Mouse (Mus musculus): ENCODE measurements around the gene 4933411K16Rik. TPM values are rescaled to one million over a fixed set of nuclear protein-coding genes. Genes with fewer than 3 reads are reported as not detected.
"Not testable (repeated sequence)": the region's sequence is repeated elsewhere in the genome, so short reads cannot be mapped to it uniquely, and the experiment has no call there.

4933411K16Rik gene
- polyA plus RNA-seq, 1 experiment from 2014 or later, result not detected

DNA sequence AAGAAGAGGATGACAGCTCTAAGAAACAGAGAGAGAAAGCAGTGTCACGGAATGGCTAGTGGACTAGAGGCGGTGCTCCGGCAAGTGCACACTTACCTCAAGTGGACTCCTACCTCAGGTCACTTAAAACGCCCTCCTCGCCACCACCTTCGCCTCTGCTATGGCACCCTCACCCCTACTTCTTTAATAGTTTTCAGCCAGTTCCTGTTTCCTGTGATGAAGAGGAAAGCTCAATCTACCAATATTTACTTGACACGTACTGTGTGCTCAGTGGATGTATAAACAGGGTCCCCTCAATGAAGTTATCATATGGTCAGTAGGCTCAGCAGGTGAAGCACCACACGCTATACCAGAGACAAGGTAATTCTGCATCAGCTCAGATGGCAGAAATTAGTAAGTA lies 26.5 kb downstream of the 4933411K16Rik start:
- WGBS, result 95% methylated on average over 8 of the region's 8 CpGs
- no peak overlapping the region for H3K9ac ChIP-seq (ENCODE audit: low read length)
- ATAC-seq (ENCODE audit: insufficient read depth, low FRiP score, low TSS enrichment) (no peak), DNase-seq (ENCODE audit: low spot score) (no peak)
- no peaks in the 10 kb centered on the region for H3K27me3 ChIP-seq (ENCODE audit: control insufficient read depth, insufficient read depth, low read length)
- H3K4me2 ChIP-seq (ENCODE audit: low read depth), result no peak overlapping the region
- no peaks in the 10 kb centered on the region for H3K4me1 ChIP-seq (ENCODE audit: control insufficient read depth, insufficient read depth, low read length)
- no peaks in the 10 kb centered on the region for H3K9me3 ChIP-seq (ENCODE audit: control insufficient read depth, low read length)
- H3K36me3 ChIP-seq (ENCODE audit: control insufficient read depth, insufficient read depth, low read length), result no peaks in the 10 kb centered on the region; the same call in 1 of the 2 replicates
- H3K4me3 ChIP-seq (ENCODE audit: low read depth, low read length), result no peak overlapping the region
- no peak overlapping the region for H3K27ac ChIP-seq (ENCODE audit: low read depth, low read length)

DNA sequence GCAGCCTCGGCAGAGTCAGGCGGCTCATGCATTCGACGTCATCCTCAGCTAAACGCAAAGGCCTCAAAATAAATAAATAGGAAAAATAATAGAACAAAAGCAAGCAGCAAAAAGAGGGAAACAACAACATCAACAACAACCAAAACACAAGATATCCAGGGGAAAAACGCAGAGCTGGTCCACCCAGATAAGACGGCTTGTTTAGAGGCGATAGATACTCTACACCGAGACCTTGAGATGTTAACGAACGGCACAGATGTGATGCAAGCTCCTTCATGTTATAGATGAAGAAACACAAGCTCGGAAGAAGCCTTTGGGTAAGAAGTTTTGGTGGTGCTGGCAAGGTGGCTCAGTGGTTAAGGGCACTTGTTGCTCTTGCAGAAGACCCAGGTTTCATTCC lies 27.0 kb downstream of the 4933411K16Rik start:
- H3K4me2 ChIP-seq (ENCODE audit: low read depth), result no peak overlapping the region
- DNase-seq (ENCODE audit: low spot score) (no peak), ATAC-seq (ENCODE audit: insufficient read depth, low FRiP score, low TSS enrichment) (no peak)
- H3K4me3 ChIP-seq (ENCODE audit: low read depth, low read length), result no peak overlapping the region
- no peaks in the 10 kb centered on the region for H3K4me1 ChIP-seq (ENCODE audit: control insufficient read depth, insufficient read depth, low read length)
- H3K36me3 ChIP-seq (ENCODE audit: control insufficient read depth, insufficient read depth, low read length), result no peaks in the 10 kb centered on the region; the same call in 1 of the 2 replicates
- WGBS, result 93% methylated on average over 12 of the region's 12 CpGs
- H3K9me3 ChIP-seq (ENCODE audit: control insufficient read depth, low read length), result no peaks in the 10 kb centered on the region
- no peaks in the 10 kb centered on the region for H3K27me3 ChIP-seq (ENCODE audit: control insufficient read depth, insufficient read depth, low read length)
- H3K9ac ChIP-seq (ENCODE audit: low read length), result no peak overlapping the region
- H3K27ac ChIP-seq (ENCODE audit: low read depth, low read length), result no peak overlapping the region

DNA sequence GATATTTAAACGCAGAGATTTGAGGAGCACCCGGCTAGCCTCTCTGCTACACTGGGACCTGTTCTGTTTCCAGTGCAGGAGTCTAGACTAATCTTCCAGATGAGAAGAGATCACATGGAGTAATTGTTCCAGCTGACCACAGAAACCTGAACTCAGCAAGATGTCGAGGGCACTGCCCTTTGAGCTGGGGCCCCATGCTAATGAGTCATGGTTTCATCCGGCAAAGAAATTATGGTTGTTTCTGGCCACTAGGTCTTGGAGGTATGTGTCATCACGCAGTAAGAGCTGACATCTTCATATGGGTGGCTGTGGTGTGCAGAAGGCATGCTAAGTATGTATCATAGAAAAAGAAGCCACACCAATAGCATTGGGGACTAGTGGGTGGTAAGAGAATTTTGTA lies 27.9 kb downstream of the 4933411K16Rik start:
- ATAC-seq (ENCODE audit: insufficient read depth, low FRiP score, low TSS enrichment), result no peak
- 78% methylated on average over 5 of the region's 5 CpGs for WGBS

DNA sequence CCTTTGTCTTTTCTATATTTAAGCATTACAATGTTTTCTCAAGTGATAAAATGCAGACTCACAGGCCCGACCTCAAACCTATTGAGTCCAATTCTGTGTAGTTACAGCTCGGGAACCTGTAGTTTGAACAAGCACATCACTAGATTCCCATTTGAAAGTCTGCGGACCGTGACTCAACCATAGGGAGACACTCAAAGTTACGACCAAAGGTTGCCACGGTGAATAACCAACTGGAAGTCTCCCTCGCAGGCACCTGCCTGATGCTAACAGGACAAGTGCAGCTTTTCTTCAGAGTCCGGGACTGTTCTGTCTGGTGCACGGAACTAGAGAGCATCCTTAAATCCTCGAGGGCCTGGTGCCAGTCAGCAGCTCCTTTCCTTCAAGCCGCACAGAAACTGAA lies 28.4 kb downstream of the 4933411K16Rik start:
- DNase-seq (ENCODE audit: low spot score) (no peak), ATAC-seq (ENCODE audit: insufficient read depth, low FRiP score, low TSS enrichment) (no peak)
- H3K36me3 ChIP-seq (ENCODE audit: control insufficient read depth, insufficient read depth, low read length), result no peaks in the 10 kb centered on the region; the same call in 1 of the 2 replicates
- no peak overlapping the region for H3K4me3 ChIP-seq (ENCODE audit: low read depth, low read length)
- H3K9ac ChIP-seq (ENCODE audit: low read length), result no peak overlapping the region
- no peaks in the 10 kb centered on the region for H3K9me3 ChIP-seq (ENCODE audit: control insufficient read depth, low read length)
- H3K4me1 ChIP-seq (ENCODE audit: control insufficient read depth, insufficient read depth, low read length), result no peaks in the 10 kb centered on the region
- WGBS, result 80% methylated on average over 11 of the region's 11 CpGs
- no peak overlapping the region for H3K27ac ChIP-seq (ENCODE audit: low read depth, low read length)
- H3K4me2 ChIP-seq (ENCODE audit: low read depth), result no peak overlapping the region
- H3K27me3 ChIP-seq (ENCODE audit: control insufficient read depth, insufficient read depth, low read length), result no peaks in the 10 kb centered on the region

More for the DNA sequence above, 27.9 kb downstream of the 4933411K16Rik start:
- Histone ChIP-seq H3K4me3 (ENCODE audit: low read depth, low read length) (no peak overlapping the region), H3K27ac (ENCODE audit: low read depth, low read length) (no peak overlapping the region), H3K4me2 (ENCODE audit: low read depth) (no peak overlapping the region), H3K9ac (ENCODE audit: low read length) (no peak overlapping the region), H3K9me3 (ENCODE audit: control insufficient read depth, low read length) (no peaks in the 10 kb centered on the region), H3K4me1 (ENCODE audit: control insufficient read depth, insufficient read depth, low read length) (no peaks in the 10 kb centered on the region), H3K36me3 (ENCODE audit: control insufficient read depth, insufficient read depth, low read length) (no peaks in the 10 kb centered on the region; the same call in 1 of the 2 replicates), H3K27me3 (ENCODE audit: control insufficient read depth, insufficient read depth, low read length) (no peaks in the 10 kb centered on the region)
- DNase-seq (ENCODE audit: low spot score), result no peak

DNA sequence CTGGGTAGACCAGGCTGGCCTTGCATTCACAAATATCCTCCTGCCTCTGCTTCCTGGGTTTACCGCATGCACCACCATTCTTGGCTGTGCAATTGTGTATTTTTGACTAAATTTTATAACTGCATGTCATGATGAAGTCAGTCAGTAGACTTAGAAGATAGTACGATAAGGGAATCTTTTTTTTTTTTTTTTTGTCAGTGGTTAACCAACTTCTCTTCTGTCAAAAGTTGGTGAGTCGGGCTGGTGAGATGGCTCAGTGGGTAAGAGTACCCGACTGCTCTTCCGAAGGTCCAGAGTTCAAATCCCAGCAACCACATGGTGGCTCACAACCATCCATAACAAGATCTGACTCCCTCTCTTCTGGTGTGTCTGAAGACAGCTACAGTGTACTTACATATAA lies 29.6 kb downstream of the 4933411K16Rik start:
- WGBS, result 93% methylated on average over 5 of the region's 5 CpGs
- ATAC-seq (ENCODE audit: insufficient read depth, low FRiP score, low TSS enrichment); H3K36me3 ChIP-seq (ENCODE audit: control insufficient read depth, insufficient read depth, low read length); H3K4me1 ChIP-seq (ENCODE audit: control insufficient read depth, insufficient read depth, low read length); H3K27me3 ChIP-seq (ENCODE audit: control insufficient read depth, insufficient read depth, low read length); H3K9ac ChIP-seq (ENCODE audit: low read length); H3K4me2 ChIP-seq (ENCODE audit: low read depth); H3K9me3 ChIP-seq (ENCODE audit: control insufficient read depth, low read length); H3K4me3 ChIP-seq (ENCODE audit: low read depth, low read length); H3K27ac ChIP-seq (ENCODE audit: low read depth, low read length); DNase-seq (ENCODE audit: low spot score): not testable (repeated sequence)

DNA sequence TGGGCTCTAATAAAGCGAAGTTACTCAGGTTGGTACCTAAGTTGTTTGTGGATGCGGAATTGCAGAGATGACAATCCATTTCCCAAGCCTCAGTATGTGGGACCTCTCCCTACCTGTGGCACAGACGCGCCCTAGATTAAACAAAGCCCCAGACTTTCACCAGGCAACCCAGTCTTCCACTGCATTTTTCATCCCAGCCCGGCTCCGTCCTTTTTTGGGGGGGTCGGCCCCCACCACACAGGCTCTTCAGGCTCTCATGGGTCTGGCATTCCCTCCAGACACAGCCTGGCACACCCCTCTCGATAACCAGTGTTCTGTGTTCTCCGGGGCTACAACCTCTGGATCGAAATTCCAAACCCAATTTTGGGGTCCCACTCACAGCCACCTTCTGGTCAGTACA lies 33.6 kb downstream of the 4933411K16Rik start:
- DNase-seq (ENCODE audit: low spot score) (no peak), ATAC-seq (ENCODE audit: insufficient read depth, low FRiP score, low TSS enrichment) (no peak)
- Histone ChIP-seq H3K4me1 (ENCODE audit: control insufficient read depth, insufficient read depth, low read length) (0 out of 2 replicates have a peak, but pooled peaks cover 4% of the 10 kb centered on the region), H3K27me3 (ENCODE audit: control insufficient read depth, insufficient read depth, low read length) (no peaks in the 10 kb centered on the region), H3K9ac (ENCODE audit: low read length) (peak overlapping the region; percentile 75), H3K4me3 (ENCODE audit: low read depth, low read length) (peak overlapping the region; percentile 60), H3K36me3 (ENCODE audit: control insufficient read depth, insufficient read depth, low read length) (no peaks in the 10 kb centered on the region), H3K27ac (ENCODE audit: low read depth, low read length) (no peak overlapping the region), H3K9me3 (ENCODE audit: control insufficient read depth, low read length) (no peaks in the 10 kb centered on the region), H3K4me2 (ENCODE audit: low read depth) (peak overlapping the region; percentile 83)
- WGBS, result 9% methylated on average over 10 of the region's 10 CpGs

DNA sequence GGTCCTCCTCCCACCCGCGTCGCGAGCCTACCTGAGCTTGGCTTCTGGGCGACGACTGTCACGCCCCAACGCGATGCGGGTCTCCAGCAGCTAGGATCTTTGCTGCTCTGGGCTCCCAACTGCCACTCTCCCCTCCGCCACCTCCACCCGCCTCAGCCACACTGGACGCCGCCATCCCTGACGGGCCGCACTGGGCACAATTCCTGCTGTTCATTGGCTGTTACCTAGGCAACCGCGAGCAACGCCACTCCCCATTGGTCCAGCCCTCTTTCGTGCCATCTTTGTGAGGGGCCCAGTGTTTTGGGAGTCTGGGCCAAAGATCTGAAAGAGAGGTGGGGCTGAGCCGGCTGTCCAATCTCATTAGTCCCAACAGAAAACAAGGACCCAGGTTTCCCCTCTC lies 34.1 kb downstream of the 4933411K16Rik start, which contains the start of gene Morn4:
Morn4 (minus strand) TSS at position 192 of the 400 bp plus-strand sequence.
- peak within 1 kb of the TSS; percentile 60 for H3K4me3 ChIP-seq (ENCODE audit: low read depth, low read length)
- H3K4me1 ChIP-seq (ENCODE audit: control insufficient read depth, insufficient read depth, low read length), result peaks cover 7% of the 10 kb centered on the region; the same call in 1 of the 2 replicates
- H3K9ac ChIP-seq (ENCODE audit: low read length), result peak within 1 kb of the TSS; percentile 75
- no peaks in the 10 kb centered on the region for H3K27me3 ChIP-seq (ENCODE audit: control insufficient read depth, insufficient read depth, low read length)
- DNase-seq (ENCODE audit: low spot score), result peak; percentile 94
- H3K27ac ChIP-seq (ENCODE audit: low read depth, low read length), result no peak within 1 kb of the TSS
- ATAC-seq (ENCODE audit: insufficient read depth, low FRiP score, low TSS enrichment), result peak; percentile 89
- H3K4me2 ChIP-seq (ENCODE audit: low read depth), result peak within 1 kb of the TSS; percentile 83
- no peaks in the 10 kb centered on the region for H3K36me3 ChIP-seq (ENCODE audit: control insufficient read depth, insufficient read depth, low read length)
- H3K9me3 ChIP-seq (ENCODE audit: control insufficient read depth, low read length), result no peaks in the 10 kb centered on the region
- under 1% methylated on average over 21 of the region's 21 CpGs for WGBS

DNA sequence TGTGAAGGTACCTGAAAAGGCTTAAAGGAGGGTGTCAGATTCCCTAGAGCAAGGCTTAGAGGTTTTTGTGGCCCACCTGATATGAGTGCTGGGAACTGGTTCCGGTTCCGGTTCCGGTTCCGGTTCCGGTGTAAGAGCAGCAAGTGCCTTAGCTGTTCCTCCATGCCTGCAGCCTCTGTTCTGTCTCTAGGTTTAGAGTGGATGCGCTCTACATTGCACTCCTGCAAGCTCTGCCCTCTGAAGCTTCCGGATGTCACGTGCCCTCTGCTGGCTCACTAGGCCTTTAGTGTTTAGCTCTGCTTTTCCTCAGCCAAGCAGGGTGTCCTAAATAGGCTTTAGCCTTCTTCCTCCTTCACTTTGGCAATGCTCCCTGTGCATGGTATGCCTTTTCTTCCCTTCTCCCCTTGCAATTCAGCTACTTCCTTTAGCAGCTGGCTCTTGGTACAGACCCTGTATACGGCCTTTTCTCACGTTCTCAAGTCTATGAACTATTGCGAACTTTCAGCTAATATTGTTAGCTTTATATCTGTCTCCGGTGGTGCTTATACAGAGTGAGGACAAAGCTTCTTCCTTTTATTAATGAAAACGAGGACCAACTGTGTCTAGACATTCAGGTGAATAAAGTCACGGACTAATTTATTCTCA lies 37.2 kb downstream of the 4933411K16Rik start:
- H3K4me3 ChIP-seq (ENCODE audit: low read depth, low read length), result peak overlapping the region; percentile 93; the same call in 1 of the 2 replicates
- WGBS, result 28% methylated on average over 14 of the region's 14 CpGs
- H3K9ac ChIP-seq (ENCODE audit: low read length), result no peak overlapping the region

More for the DNA sequence above, 37.2 kb downstream of the 4933411K16Rik start:
- Histone ChIP-seq H3K4me1 (ENCODE audit: control insufficient read depth, insufficient read depth, low read length) (peaks cover 10% of the 10 kb centered on the region; the same call in 1 of the 2 replicates), H3K27ac (ENCODE audit: low read depth, low read length) (no peak overlapping the region), H3K9me3 (ENCODE audit: control insufficient read depth, low read length) (no peaks in the 10 kb centered on the region), H3K36me3 (ENCODE audit: control insufficient read depth, insufficient read depth, low read length) (no peaks in the 10 kb centered on the region), H3K4me2 (ENCODE audit: low read depth) (peak overlapping the region; percentile 46), H3K27me3 (ENCODE audit: control insufficient read depth, insufficient read depth, low read length) (no peaks in the 10 kb centered on the region)
- ATAC-seq (ENCODE audit: insufficient read depth, low FRiP score, low TSS enrichment), result no peak
- DNase-seq (ENCODE audit: low spot score), result peak; percentile 34
